Mouse (Mus musculus): ENCODE measurements at regions not wholly inside any gene's neighbourhood (a gene's known extent, or its start where the extent isn't known, plus 50 kb on each side); places are given as distances from the start of the nearest gene placed in this dataset.

- in situ Hi-C loops (cut with MboI; ENCODE audit: unreplicated experiment in 2 of 2), result no loop called here
Measured at GRCm38 (mm10) chr1:195312426-195312825, 135.9 kb upstream of the Cr2 start.

- in situ Hi-C loops (cut with MboI; ENCODE audit: unreplicated experiment in 2 of 2), result no loop called here
Measured at GRCm38 (mm10) chr1:195285076-195285475, 108.6 kb upstream of the Cr2 start.

- in situ Hi-C loops (cut with MboI; ENCODE audit: unreplicated experiment in 2 of 2), result loop anchor here (5.0 kb wide), 2 partner anchors 69 to 109 kb away; partner anchors contain the start of gene Cr1l (in 1 of the 2)
Measured at GRCm38 (mm10) chr1:195241496-195241895, 65.0 kb upstream of the Cr2 start.

DNA sequence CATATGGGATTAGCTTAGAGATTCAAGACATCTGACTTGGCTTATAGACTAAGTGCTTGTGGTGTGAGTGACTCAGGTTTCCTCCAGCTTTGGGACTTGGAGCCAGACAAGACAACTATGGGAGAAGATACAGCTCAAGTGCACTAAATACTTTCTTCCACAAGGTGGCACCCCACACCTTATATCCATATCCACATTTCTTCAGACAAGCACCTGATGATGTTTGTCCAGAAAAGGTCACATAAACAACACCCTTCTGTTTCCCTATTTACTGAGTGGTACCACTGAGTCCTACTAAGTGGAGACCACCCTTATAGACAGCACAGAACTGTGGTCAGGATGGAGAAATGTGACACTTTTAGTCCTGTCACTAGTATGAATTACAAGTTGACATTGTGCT lies 56.1 kb upstream of the Cr2 start:
- in situ Hi-C loops (cut with MboI; ENCODE audit: unreplicated experiment in 2 of 2), result loop anchor here in 1 of 2 experiments (5.0 kb wide), 1 partner anchor 100 kb away; the partner anchor contains the start of gene Cr1l

DNA sequence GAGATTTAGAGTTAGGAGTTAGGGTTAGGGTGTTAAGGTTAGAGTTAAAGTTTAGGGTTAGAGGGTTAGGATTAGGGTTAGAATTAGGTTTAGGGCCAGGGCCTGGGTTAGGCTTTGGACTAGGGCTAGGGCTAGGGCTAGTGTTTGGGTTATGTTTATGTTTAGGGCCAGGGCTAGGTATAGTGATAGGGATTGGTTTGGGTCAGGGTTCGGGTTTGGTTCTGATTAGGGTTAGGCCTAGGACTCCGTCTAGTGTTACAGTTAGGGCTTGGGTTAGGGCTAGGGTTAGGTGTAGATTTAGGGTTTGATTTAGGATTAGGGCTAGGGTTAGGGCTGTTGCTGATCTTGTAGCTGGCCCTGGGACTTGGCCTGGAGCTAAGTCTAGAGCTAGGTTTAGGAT lies 50.5 kb upstream of the Cr2 start:
- in situ Hi-C loops (cut with MboI; ENCODE audit: unreplicated experiment in 2 of 2), result no loop called here
